Mouse (Mus musculus): Measurements from ENCODE around the gene Nrxn1.
"Not testable (repeated sequence)": the region's sequence is repeated elsewhere in the genome, so short reads cannot be mapped to it uniquely, and the experiment has no call there.

Gene Nrxn1

GRCm38 (mm10) chr17:90238517-90238916, 854.4 kb downstream of the Nrxn1 start:
- no peak for DNase-seq

- not testable (repeated sequence) for DNase-seq
Measured at GRCm38 (mm10) chr17:90235674-90236073, 857.2 kb downstream of the Nrxn1 start.

- no peak for DNase-seq
Measured at GRCm38 (mm10) chr17:90234806-90235205, 858.1 kb downstream of the Nrxn1 start.

- no peak for DNase-seq
Measured at GRCm38 (mm10) chr17:90208547-90208946, 884.3 kb downstream of the Nrxn1 start.

- DNase-seq, result no peak
Measured at GRCm38 (mm10) chr17:90207617-90208016, 885.3 kb downstream of the Nrxn1 start.

GRCm38 (mm10) chr17:90203993-90204392, 888.9 kb downstream of the Nrxn1 start:
- no peak for DNase-seq

GRCm38 (mm10) chr17:90202785-90203184, 890.1 kb downstream of the Nrxn1 start:
- DNase-seq, result no peak

- no peak for DNase-seq
Measured at GRCm38 (mm10) chr17:90196772-90197171, 896.1 kb downstream of the Nrxn1 start.

- peak; percentile 49 for DNase-seq
Measured at GRCm38 (mm10) chr17:90141602-90142001, 951.3 kb downstream of the Nrxn1 start.

GRCm38 (mm10) chr17:90130836-90131235, 962.0 kb downstream of the Nrxn1 start:
- no peak for DNase-seq

GRCm38 (mm10) chr17:90129183-90129582, 963.7 kb downstream of the Nrxn1 start:
- DNase-seq, result no peak

- DNase-seq, result no peak
Measured at GRCm38 (mm10) chr17:90127561-90127960, 965.3 kb downstream of the Nrxn1 start.

GRCm38 (mm10) chr17:90122796-90123481, 969.9 kb downstream of the Nrxn1 start:
- DNase-seq, result no peak

GRCm38 (mm10) chr17:90116241-90116640, 976.6 kb downstream of the Nrxn1 start:
- DNase-seq, result no peak

- no peak for DNase-seq
Measured at GRCm38 (mm10) chr17:90094999-90095398, 997.9 kb downstream of the Nrxn1 start.

GRCm38 (mm10) chr17:90088314-90088650, 1004.6 kb downstream of the Nrxn1 start:
- no peak for DNase-seq

GRCm38 (mm10) chr17:90087616-90088313, 1005.1 kb downstream of the Nrxn1 start:
- no peak for DNase-seq

- no peak for DNase-seq
Measured at GRCm38 (mm10) chr17:90086826-90087225, 1006.0 kb downstream of the Nrxn1 start.

- DNase-seq, result no peak
Measured at GRCm38 (mm10) chr17:90079003-90079402, 1013.9 kb downstream of the Nrxn1 start.

GRCm38 (mm10) chr17:90078488-90078887, 1014.4 kb downstream of the Nrxn1 start:
- no peak for DNase-seq

- peak; percentile 69 for DNase-seq
Measured at GRCm38 (mm10) chr17:90062866-90063265, 1030.0 kb downstream of the Nrxn1 start.

GRCm38 (mm10) chr17:90060872-90061271, 1032.0 kb downstream of the Nrxn1 start:
- no peak for DNase-seq

- no peak for DNase-seq
Measured at GRCm38 (mm10) chr17:90060168-90060567, 1032.7 kb downstream of the Nrxn1 start.

- DNase-seq, result no peak
Measured at GRCm38 (mm10) chr17:90059320-90060111, 1033.4 kb downstream of the Nrxn1 start.

Measured in kidney, adult 9 months (tissue).